Mouse (Mus musculus): ENCODE measurements around the gene Gstcd.

DNA sequence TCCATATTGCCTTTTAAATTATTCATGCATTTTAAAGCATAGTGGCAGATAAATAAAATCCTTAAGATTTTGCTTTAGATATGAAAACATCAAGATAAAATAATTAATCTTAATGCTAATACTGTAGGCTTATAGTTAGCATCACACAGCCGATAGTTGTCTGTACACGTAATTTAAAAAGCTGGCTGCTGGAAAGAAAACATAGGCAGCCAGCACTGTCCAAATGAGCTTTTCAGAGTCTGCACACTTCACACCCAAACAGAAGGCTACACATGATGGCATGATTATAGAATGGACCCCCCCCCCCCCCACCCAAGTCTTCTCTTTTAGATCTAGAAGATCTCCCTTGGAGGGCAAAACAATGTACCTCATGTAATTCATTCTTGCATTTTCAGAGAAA is 109.9 kb downstream of the Gstcd start:
- TF ChIP-seq CTCF (IDR thresholded peaks at IDR 0.05; ENCODE audit: control insufficient read depth, insufficient read depth, insufficient read length) (no peak), MAX (IDR thresholded peaks at IDR 0.05) (no peak), USF1 (IDR thresholded peaks at IDR 0.05; ENCODE audit: low read depth) (no peak), FOSL1 (IDR thresholded peaks at IDR 0.05; ENCODE audit: insufficient read depth, low read length, poor library complexity, severe bottlenecking) (no peak), MYOD1 (IDR thresholded peaks at IDR 0.05; ENCODE audit: control insufficient read depth, insufficient read length, low read depth) (no peak)

Data from C2C12 (cell line).